Mouse (Mus musculus): ENCODE data around the gene Trim25. TPM values are rescaled to one million over a fixed set of nuclear protein-coding genes. Genes with fewer than 3 reads are reported as not detected.

Gene Trim25
- total RNA-seq (2021): 100 to 1,000 TPM; 133 to 185 TPM
- long read RNA-seq, experiment 1, full-length matches to known transcripts: 37 of 69 reads
- long read RNA-seq, experiment 1, partial matches to known transcripts: 4 of 69 reads
- long read RNA-seq, experiment 1, other reads (novel, unspliced or antisense): 28 of 69 reads
- long read RNA-seq, experiment 2, full-length matches to known transcripts: 16 of 73 reads
- long read RNA-seq, experiment 2, partial matches to known transcripts: 1 of 73 reads
- long read RNA-seq, experiment 2, other reads (novel, unspliced or antisense): 56 of 73 reads

DNA sequence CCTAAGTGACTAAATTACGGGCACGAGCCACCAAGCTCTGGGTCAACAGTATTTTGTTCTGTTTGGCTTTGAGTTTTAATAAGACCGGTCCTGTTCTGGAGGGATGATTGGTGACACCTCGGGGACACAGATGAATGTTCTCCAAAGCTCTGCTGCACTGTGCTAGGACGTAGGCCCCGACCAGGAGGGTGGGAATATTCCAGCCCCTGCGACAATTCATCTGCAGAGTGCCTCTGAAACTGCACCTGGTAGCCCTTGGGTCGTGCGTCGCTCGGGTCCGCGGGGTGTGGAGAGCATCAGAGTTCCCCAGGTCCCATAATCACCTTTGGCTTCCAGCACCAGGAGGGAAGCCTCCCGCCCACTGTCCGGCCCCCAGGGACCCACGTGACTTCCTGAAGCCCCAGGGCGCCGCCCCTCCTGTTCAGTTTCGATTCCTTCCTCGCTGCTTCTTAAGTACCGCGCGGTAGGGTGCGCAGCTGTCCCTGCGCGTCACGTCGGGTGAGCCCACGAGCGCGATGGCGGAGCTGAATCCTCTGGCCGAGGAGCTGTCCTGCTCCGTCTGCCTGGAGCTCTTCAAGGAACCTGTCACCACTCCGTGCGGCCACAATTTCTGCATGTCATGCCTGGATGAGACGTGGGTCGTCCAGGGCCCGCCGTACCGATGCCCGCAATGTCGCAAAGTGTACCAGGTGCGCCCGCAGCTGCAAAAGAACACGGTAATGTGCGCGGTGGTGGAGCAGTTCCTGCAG is at the start of gene Trim25:
Trim25 (plus strand) TSS at position 403 of the 749 bp plus-strand sequence.
- DNase-seq (ENCODE audit: low spot score in 2 of 2): peak; percentile 90 to 94

DNA sequence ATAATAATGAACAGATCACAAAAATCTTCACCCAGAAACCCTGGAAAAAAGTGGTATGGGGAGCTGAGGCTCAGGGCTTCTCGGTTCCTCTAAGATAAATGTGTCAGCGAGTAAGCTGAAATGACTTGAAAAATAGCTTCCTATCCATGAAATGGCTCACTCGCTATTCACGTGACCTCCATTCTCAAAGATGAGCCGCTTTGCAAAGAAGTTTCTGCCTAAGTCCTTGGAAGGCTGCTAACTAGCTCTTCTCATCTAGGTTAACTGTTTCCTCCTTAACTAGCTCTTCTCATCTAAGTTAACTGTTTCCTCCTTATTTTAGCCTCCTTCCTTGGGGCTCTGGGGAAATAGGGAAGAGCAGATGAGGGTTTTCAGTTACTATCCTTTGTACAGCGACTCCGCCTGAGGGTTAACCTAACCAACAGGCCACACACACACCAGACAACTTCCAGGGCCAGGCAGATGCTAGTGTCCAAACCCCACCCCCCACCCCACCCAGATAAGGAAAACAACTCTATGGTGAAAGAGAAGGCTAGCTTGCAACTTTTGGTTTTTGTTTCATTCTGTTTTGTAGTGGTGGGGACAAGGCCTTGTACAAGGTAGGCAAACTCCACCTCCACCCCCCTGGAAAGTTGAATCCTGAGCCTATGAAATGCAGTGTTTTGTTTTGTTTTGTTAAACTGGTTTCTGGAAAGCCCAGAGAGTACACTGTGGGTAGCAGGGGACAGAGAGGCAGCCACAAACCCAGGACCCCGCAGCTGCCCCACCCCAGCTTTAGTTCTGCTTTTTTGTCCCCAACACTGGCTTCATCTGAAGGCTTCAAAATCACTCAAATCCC is 49.2 kb upstream of the Trim25 start:
- no peak for DNase-seq (ENCODE audit: low spot score in 2 of 2)

DNA sequence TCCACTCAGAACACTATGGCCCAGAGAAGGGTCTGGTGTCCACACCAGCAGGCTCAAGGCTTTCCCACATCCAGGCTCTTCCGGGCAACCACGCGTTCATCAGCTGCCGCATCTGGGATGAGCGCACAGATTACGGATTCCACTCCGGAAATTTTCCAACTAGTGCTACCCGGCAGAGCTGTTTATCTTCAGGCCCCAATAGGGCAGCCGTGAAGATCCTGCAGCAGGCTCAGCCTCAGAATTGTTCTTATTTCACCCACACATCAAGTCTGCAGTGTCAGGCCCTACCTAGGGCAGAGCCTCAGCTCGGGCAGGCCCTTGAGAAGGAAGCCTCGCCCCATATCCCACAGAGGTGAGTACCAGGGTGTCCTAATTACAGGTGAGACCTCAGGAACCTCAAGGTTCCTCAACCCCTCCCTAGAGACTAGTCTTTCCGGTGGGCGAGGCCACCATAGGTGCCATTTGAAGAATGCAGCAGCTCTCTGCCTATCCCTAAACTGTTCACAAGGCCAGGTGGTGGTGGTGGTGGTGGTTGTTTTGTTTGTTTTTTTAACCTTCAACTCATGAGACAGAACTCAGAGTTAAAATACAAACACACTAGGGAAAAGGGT is 48.4 kb upstream of the Trim25 start:
- no peak for DNase-seq (ENCODE audit: low spot score in 2 of 2)

DNA sequence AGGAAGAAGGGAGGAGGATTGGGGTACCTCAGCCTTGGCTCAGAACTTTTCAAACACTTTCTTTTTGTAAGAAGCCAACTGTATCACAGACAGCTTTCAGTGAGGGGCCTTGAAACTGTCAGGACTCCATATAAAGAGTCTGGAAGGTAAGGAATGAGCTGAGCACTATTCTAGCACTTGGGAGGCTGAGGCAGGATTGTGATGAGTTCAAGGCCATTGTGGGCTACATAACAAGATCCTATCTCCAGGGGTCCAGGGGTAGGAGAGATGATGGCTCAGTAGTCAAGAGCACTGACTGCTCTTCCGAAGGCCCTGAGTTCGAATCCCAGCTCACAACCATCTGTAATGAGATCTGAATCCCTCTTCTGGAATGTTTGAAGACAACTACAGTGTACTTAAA is 47.6 kb upstream of the Trim25 start:
- no peak for DNase-seq (ENCODE audit: low spot score in 2 of 2)

DNA sequence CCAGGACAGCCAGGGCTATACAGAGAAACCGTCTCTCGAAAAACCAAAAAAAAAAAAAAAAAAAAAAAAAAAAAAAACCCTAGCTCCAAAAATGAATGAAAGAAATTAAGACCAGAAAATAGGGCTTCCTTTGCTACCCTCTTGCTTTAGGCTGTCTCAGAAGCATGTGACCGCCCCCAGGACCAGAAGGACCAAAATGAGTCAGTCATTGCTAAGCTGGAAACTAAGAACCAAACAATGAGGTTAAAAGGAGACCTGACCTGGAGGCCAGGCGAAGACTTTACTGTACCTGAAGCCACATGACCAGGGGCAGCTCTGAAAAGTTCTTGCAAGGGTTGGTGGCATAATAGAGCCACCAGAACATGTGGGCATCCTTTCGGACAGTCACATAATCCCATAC is 47.1 kb upstream of the Trim25 start:
- no peak for DNase-seq (ENCODE audit: low spot score in 2 of 2)

DNA sequence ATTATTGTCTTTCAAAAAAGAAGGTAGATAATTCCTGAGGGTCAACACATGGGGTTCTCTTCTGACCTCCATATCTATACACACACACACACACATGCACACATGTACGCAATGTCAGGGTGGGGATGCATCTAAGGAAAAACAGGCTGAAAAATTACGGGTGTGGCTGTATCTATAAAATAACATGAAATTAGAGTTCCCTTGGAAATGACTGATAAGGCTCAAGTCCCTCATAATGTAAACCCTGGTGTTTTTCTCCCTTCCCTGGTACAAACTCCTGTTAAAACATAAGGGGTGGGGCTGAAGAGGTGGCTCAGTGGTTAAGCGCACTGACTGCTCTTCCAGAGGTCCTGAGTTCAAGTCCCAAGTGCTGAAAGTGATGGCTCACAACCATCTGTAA is 45.6 kb upstream of the Trim25 start:
- DNase-seq (ENCODE audit: low spot score in 2 of 2): no peak

DNA sequence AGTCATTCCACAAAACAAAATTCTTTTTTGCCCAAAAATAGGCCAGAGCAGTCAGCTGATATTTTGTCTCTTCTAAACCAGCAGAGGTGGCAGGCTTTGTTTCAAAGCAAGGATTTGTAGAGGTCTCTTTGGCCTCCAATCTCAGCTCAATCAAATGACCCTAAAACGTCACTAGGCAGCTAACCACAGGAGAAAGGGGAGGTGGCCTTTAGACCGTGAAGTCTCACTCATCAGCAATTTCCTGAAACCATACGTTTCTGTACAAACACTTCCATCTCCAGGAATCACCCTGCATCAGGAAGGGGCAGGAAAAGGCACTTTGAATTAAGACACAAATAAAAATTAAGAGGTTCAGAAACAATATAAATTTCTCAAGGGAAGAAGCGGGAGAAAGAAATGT is 44.4 kb upstream of the Trim25 start:
- no peak for DNase-seq (ENCODE audit: low spot score in 2 of 2)

DNA sequence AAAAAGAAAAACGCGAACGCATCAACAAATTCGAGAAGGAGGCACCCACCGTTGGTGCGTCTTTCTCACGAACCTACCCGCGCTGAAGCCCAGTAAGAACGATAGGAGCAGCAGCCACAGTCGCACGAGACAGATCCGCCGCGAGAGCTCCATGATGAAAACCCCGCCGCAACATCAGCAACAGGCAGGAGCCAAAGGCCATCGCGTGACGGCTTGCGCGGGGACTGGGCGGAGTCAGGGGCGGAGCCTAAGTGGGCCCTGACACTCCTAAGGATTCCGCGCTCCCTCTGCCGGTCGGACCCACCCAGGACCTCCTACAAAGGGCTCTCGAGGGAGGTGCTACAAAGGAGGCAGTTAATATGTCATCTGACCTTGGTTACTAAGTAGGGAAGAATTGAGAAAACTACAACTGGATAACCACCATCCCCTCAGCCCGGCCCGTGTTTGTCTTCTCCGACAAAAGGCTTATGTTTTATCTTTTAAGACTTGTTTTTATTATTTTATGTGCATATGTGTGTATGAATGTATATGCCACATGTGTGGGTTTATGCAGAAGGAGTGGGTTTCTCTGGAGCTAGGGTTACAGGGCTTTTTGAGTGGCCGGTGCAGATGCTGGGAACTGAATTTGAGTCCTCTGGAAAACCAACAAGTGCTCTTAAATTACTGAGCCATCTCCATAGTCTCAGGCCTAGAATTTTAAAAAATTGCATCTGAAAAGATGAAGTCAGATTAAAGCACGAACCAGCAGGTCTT is 43.8 kb upstream of the Trim25 start, which contains the start of gene Scpep1:
Scpep1 (minus strand) TSS at position 249 of the 753 bp plus-strand sequence.
- DNase-seq (ENCODE audit: low spot score in 2 of 2): peak; percentile 98

DNA sequence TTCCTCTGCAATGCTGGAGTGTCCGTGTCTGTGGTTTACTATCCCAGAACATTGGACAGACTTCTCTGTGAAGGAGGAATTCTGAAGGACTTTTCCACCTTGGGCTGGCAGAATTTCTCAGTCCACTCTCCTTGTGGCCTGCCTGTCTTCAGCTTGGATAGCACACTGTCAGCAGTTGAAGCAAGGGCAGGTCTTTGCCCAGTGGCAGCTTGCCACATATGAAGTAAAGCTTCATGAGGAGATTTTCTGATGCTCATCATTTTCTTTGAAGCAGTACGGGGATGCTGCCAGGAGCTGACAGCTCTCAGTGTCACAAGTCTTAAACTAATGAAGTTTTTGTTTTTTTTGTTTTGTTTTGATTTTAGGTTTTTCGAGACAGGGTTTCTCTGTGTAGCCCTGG is 40.3 kb upstream of the Trim25 start:
- DNase-seq (ENCODE audit: low spot score in 2 of 2): no peak

DNA sequence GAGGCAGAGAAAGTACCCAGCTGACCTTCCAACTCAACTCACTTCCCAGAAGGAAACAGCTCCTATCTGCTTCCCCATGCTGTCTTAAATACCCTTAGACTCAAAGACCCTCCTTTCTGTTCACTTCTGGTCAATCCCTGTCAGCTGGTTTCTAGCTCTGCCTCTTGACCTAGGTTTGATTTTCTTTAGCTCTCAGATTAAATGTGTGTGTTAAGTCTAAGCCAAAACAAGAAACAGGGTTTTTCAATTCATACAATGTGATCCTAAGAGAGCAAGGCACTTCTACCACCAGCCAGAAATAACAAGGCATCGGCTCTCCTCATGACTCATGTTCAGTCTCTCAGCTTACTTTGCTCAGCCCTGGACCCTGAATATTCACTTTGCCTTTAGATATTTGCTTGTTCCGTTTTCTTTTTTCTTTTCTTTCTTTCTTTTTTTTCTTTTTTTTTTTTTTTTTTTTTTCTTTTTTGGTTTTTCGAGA is 32.3 kb upstream of the Trim25 start, which contains the start of gene Elobl:
Elobl (minus strand) TSS at position 51 of the 481 bp plus-strand sequence.
- DNase-seq (ENCODE audit: low spot score in 2 of 2): no peak

DNA sequence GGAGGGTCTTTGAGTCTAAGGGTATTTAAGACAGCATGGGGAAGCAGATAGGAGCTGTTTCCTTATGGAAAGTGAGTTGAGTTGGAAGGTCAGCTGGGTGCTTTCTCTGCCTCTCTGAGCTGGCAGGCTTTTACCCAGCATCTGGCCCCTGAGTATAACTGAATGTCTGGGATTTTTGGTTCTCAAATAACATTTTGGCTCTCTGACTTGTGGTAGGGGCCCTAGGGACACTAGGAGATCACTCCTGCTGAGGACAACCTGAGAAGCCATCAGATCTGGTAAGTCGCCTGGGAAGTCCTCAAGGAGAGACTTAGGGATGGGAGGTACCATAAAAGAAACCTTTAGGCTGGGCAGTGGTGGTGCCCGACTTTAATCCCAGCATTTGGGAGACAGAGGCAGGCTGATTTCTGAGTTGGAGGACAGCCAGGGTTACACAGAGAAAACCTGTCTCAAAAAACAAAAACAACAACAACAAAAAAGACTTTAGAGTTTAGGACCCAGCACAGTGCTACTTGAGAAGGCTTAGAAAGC is 28.9 kb upstream of the Trim25 start, which contains the start of gene Coil:
Coil (plus strand) TSS at position 51 of the 531 bp plus-strand sequence.
- DNase-seq (ENCODE audit: low spot score in 2 of 2): no peak

DNA sequence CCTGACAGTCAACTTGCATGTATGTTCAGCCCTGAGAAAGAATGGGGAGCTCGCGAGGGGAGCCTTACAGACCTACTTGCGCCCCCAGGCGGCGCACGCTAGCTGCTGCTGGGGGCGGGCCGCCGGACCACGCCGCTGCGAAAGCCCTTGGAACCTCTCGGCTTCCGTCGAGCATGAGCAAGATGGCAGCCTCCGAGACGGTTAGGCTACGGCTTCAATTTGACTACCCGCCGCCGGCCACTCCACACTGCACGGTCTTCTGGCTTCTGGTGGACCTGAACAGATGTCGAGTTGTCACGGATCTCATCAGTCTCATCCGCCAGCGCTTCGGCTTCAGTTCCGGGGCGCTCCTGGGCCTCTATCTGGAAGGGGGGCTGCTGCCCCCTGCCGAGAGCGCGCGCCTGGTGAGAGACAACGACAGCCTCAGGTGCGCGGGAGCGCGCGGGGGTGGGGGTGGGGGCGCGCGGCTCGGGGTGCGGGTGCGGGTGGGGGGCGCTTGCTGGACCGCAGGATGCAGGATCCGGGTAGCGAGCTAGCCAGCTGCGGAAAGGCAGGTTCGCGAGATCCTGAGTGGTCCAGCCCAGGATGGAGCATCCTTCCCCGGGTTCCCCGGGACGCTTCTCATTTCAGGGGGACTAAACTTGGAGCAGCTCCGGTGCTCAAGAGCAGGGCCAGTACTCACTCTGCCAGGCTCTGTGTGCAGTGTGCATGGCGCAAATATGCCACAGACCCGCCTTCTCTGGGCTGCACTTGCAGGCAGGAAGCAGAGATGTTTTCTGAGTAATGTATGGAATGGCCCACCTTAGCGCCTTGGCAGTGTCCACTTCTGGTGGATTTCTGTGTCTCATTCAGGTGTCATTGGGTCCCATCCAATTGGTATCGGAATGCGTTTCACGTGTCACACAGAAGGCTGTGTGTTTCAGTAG is 25.1 kb upstream of the Trim25 start:
- DNase-seq (ENCODE audit: low spot score in 2 of 2): peak; percentile 92 to 94

DNA sequence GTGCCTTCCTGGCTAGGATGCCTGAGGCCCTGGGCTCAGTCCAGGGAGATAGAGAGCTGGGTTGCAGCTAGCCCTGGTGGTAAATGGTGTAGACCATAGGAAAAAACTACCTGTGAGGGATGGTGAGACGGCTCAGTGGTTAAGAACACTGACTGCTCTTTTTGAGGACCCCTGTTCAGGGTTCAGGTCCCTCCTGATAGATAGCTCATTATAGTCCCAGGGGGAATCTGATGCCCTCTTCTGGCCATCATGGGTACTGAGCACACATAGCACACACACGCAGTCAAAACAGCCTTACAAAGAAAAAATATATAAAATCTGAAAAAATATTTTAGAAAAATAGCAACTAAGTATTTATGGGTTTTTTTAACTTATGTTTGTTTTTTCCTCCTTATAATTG is 22.9 kb upstream of the Trim25 start:
- DNase-seq (ENCODE audit: low spot score in 2 of 2): no peak

DNA sequence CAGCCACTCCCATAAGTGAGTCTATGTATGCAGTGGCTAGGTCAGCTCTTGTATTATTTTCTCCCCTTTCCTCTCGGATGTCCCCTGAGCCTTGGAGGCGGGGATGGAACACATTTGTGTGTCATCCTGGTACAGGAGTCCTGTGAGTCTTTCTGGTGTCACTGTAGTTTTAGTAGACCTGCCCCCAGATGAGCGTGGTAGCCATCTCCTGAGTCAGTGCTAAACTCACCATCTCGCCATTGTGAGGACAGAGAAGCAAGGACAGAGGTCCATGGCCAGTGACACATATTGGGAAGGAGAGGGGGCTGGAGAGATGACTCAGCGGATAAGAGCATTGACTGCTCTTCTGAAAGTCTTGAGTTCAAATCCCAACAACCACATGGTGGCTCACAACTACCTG is 22.0 kb upstream of the Trim25 start:
- no peak for DNase-seq (ENCODE audit: low spot score in 2 of 2)

DNA sequence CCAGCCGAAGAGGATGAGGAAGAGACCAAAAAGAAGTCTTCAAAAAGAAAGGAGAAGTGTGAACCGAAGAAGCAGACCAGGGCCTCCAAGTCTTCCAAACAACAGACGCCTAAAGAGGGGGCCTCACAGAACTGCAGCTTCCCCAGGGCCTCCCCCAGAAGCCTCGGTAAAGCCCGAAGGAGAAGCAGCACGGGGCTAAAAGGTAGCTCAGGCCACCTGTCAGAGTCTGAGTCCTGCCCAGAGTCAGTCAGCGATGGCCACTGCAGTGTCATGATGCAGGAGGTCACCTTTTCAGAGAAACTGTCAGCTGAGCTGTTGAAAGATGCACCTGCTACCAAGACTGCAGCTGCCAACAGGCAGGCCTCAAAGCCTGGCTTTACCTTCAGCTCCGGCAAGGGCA is 17.8 kb upstream of the Trim25 start:
- DNase-seq (ENCODE audit: low spot score in 2 of 2): no peak

DNA sequence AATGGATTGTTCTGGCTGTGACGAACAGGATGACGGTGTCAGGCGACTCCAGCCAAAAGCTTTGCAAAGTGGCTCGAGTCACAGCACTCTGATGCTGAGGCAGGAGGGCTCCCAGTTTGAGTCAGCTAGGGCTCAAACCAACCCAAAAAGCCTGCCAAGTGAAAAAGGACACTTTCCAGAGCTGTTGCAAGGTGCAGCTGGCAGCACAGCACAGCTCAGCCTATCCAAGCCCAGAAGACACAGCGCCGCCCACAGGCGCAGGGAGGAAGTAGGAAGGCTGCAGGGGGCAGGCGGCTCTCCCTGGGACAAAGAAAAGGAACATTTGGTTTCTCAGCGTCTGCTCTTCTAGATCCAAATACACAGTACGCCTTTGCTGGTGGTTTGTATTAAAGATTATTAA is 12.6 kb upstream of the Trim25 start:
- no peak for DNase-seq (ENCODE audit: low spot score in 2 of 2)

DNA sequence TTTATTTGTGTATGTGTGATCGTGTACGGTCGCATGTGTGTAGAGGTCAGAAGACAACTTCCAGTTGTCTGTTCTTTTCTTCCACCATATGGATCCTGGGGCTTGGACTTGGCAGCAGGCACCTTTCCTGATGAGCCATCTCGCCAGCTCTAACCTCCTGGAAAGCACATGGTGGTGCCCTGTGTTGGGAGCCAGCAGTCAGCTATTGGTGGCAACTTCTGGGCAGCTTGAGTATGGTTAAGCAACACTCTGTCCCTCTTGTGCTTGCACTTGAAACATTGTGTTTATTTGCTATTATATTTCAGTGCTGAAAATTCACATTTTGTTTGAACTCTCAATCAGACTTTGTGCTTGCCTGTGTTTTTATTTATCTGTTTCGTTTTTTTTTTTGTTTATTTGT is 10.2 kb upstream of the Trim25 start:
- DNase-seq (ENCODE audit: low spot score in 2 of 2): no peak

DNA sequence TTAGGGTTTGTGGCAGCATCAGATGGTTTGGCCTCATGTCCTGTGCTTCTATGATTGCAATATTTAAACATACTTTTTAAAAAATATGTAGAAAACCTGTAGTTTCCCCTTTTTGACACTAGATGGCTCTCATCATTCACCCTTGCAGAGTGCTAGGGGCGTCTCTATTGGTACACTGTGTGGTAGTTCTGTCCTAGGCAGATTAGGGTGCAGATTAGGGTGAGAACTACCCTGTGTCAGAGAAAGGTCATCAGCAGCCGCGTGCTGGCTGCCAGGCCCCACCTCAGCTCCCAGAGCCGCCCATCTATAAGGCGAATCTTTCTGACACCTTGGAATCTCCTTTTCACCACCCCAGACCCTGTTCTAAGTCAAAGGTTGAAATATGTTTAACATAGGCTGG is 9.6 kb upstream of the Trim25 start:
- no peak for DNase-seq (ENCODE audit: low spot score in 2 of 2)

DNA sequence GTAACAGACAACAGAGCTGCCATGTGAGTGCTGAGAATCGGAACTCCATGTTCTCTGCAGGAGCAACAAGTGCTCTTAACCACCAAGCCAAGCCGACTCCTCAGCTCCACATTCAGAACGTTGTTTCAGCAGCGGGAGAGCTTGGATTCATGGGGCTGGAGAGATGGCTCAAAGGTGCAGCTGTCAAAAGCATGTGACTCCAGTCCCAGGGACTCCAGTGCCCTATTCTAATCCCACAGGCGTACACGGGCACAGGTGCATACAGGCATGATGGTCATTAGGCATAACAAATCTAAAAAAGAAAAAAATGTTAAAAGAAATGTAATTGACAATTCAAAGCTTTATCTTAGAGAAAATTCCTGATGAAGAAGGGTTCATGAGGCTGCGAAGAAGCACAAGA is 6.0 kb upstream of the Trim25 start:
- no peak for DNase-seq (ENCODE audit: low spot score in 2 of 2)
